Mouse (Mus musculus): ENCODE measurements around the gene Trim67. TPM values are rescaled to one million over a fixed set of nuclear protein-coding genes. Genes with fewer than 3 reads are reported as not detected.

The Trim67 gene
- polyA plus RNA-seq, 1 experiment: 5.2 TPM

- DNase-seq (ENCODE audit: extremely low spot score in 1 of 2, low spot score in 1 of 2): no peak
Measured at GRCm38 (mm10) chr8:124793661-124794485, 981 bp downstream of the Trim67 start.

- peak in 1 of 2 experiments; percentile 82 for DNase-seq (ENCODE audit: extremely low spot score in 1 of 2, low spot score in 1 of 2)
Measured at GRCm38 (mm10) chr8:124794486-124794780, 1.5 kb downstream of the Trim67 start.

GRCm38 (mm10) chr8:124795781-124796488 lies 3.0 kb downstream of the Trim67 start:
- DNase-seq (ENCODE audit: extremely low spot score in 1 of 2, low spot score in 1 of 2): no peak

GRCm38 (mm10) chr8:124800542-124800941 lies 7.7 kb downstream of the Trim67 start:
- no peak for DNase-seq (ENCODE audit: extremely low spot score in 1 of 2, low spot score in 1 of 2)

GRCm38 (mm10) chr8:124803824-124804702 lies 11.2 kb downstream of the Trim67 start:
- no peak for DNase-seq (ENCODE audit: extremely low spot score in 1 of 2, low spot score in 1 of 2)

DNA sequence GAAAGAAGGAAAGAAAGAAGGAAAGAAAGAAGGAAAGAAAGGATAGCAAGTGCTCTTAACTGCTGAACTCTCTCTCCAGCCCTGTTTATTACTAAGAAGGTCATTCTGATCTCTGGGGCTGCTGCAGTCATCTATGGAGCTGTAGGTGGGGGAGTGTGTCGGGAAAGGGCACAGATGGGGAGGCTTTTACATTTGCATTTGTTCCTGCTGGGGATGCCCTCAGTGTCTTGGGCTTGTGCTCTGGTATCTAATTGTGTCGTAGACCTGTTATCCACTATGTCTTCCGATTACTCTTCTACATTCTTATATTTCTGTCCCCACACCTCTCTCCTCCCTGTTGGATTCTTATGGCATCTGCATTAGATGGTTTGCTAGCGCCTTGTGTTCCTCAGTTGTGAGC lies 13.1 kb downstream of the Trim67 start:
- no peak for DNase-seq (ENCODE audit: extremely low spot score in 1 of 2, low spot score in 1 of 2)

- no peak for DNase-seq (ENCODE audit: extremely low spot score in 1 of 2, low spot score in 1 of 2)
Measured at GRCm38 (mm10) chr8:124809419-124809818, 16.5 kb downstream of the Trim67 start.

DNA sequence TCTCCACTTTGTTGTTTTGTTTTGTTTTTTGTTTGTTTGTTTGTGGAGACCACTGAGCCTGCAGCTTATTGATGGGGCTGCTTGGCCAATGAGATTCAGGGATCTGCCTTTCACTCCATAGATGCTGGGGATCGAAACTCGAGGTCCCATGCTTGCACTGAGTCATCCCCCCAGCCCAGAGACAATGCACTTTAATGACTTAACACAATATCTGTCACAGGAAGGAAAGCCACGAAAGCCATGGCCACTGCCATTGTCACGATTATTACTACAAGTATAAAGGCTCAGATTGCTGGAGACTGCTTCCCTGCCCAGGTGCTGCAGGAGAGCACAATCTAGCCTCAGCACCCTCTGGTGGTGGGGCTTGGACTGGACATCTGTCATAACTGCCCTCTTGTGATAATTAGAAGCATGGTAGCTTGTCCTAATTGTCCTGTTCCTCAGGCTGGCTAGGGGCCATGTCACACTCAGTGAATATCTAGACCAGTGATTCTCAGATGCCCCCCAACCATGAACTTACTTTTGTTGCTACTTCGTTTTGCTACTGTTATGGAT lies 17.2 kb downstream of the Trim67 start:
- DNase-seq (ENCODE audit: extremely low spot score in 1 of 2, low spot score in 1 of 2): no peak

- no peak for DNase-seq (ENCODE audit: extremely low spot score in 1 of 2, low spot score in 1 of 2)
Measured at GRCm38 (mm10) chr8:124810689-124811394, 17.9 kb downstream of the Trim67 start.

DNA sequence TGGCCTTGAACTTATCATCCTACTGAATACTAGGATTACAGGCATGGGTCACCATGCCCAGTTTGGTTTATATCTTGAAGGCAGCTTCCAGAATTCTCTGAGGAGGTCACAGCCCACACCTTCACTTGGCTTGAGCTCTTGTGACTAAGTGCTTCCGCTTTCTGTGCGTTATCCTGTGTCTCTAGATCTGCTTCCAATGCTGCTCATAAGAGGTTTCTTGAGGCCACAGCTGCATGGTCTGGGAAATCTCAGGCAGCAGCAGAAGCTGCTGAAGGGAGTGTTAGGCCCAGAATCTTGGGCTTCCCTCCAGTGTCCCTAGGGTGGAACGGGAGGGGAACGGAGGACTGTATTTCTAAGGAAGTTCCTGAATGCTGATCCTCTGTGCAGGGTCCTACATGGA lies 20.4 kb downstream of the Trim67 start:
- no peak for DNase-seq (ENCODE audit: extremely low spot score in 1 of 2, low spot score in 1 of 2)

- no peak for DNase-seq (ENCODE audit: extremely low spot score in 1 of 2, low spot score in 1 of 2)
Measured at GRCm38 (mm10) chr8:124815870-124816269, 23.0 kb downstream of the Trim67 start.

GRCm38 (mm10) chr8:124816866-124817265 lies 24.0 kb downstream of the Trim67 start:
- no peak for DNase-seq (ENCODE audit: extremely low spot score in 1 of 2, low spot score in 1 of 2)

DNA sequence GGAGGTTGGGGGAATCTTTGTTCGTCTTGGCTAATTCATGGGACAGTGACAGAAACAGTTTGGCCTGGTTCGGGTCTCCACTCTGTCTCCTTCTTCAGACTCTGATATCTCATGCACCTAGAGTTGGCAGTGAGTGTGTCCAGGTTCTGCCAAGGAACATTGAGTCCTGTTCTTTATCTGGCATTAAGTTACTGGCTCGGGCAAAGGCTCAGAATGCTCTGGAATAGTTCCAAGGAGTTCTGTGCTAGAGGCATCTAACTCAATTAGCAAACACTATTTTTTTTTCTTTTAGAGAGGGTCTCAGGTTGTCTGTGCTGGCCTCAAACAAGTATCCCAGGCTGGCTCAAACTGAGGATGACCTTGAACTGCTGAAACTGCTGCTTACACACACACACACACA lies 24.5 kb downstream of the Trim67 start:
- DNase-seq (ENCODE audit: extremely low spot score in 1 of 2, low spot score in 1 of 2): no peak

DNA sequence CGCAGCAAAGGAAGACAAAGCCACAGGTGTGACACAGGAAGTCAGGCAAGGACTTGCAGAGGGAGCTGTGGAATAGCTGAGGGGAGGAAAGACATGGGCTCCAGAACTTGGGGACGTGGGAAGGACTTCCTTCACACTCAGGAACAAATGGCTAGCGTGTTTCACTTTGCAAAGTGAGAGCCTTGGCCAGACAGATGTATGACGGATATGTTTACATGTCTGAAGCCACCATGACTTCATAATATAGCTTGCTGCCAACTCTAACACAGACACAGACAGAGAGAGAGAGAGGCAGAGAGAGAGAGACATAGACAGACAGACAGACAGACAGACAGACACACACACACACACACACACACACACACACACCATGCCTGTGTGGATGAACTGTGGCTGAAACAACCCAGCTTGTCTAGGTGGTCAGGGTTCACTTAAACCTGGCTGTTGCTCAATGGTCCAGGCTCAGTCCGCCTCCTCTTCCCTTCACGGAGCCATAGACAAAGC lies 26.8 kb downstream of the Trim67 start:
- DNase-seq (ENCODE audit: extremely low spot score in 1 of 2, low spot score in 1 of 2): no peak

DNA sequence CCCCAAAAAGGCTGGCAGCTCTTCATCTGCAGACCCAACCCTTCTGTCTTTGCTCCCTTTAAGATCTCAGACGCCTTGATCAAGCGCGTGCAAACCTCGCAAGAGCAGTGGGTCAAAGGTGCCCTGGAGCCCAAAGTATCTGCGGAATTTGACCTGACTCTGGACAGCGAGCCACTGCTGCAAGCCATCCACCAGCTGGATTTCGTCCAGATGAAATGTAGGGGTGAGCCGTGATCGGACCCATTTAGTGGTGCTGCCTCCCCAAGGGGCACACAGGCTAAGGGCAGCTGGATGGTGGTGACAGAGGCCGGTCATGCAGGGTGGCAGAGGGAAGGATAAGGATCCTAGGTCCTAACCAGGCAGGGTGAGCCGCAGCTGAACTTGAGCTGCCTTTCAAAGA lies 27.2 kb downstream of the Trim67 start:
- no peak for DNase-seq (ENCODE audit: extremely low spot score in 1 of 2, low spot score in 1 of 2)

DNA sequence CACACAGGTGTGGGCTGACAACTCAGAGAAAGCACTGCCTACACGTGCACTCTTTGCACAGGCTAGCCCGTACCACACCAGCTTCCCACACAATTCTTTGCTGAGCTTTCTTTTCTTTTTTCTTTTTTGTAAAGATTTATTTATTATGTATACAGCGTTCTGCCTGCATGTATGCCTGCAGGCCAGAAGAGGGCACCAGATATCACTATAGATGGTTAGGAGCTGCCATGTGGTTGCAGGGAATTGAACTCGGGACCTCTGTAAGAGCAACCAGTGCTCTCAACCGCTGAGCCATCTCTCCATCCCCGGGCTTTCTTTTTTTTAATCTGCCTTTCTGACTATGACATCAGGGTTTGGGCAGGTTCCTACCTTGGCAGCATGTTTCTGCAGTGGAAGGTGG lies 30.6 kb downstream of the Trim67 start:
- DNase-seq (ENCODE audit: extremely low spot score in 1 of 2, low spot score in 1 of 2): no peak

DNA sequence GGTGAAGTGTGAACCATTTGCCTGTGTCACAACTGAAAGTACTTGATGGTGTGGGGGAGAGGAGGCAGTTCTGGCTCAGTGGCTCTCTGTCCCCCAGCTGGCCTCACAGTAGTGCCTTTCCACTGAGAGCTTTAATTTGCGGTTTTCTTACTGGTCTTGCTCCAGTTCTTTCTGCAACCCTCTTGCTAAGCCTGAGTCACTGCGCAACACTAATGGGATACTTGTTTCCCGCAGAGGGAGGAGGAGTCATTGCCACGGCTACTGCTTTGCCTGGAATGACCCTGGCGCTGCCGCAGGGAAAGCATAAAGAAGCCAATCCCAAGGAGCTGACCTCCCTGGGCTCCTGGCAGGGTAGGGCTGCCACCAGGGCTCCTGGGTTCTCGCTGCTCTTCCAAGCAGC lies 33.8 kb downstream of the Trim67 start:
- peak in 1 of 2 experiments; percentile 22 for DNase-seq (ENCODE audit: extremely low spot score in 1 of 2, low spot score in 1 of 2)

DNA sequence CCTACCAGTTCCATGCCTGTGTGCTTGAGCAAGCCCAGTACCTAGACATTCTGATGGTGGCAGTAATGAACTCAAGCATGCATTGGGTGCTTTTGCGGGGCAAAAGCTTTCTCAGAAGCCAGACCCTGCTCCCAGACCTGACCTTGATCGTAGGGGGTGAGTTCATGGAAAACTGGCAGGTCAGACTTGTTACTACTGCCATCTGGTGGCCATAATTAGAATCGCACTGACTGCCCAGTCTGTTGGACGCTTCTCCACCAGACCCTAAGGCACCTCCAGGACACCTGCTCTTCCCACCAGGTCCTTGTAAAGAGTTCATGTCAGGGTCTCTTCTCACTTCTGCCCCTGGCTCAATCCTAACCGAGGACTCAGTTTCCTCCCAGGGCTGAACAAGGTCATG lies 34.5 kb downstream of the Trim67 start:
- peak in 1 of 2 experiments; percentile 76 for DNase-seq (ENCODE audit: extremely low spot score in 1 of 2, low spot score in 1 of 2)

DNA sequence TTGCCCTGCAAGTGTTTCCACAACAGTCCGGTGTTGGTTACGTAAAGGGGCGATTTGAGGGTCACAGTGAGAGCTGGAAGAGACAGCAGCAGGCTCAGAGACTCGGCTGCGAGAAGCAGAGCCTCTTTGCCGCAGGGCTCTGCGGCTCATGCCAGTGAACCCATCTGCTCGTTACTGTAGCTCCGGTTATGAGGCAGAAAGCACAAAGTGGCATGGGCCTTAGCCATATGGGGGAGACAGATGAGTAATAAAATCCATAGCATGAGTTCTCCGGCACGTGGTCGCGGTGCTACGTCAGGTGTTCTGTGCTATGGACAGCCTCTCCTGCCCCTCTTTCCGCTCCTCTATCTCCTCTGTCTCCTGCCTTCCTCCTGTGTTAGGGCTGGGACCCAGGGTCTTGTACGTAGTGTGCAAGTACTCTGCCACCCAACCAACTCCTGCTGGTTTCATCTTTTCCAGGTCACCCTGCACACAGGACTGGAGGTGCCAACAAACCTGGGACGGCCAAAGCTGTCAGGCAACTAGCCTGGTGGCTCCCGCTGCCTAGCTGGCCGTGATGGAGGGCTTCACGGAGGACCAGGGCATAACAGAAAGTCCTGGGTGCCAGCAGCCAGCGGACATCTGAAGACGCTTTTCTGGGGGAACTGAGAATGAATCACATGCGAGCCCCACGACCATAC lies 35.8 kb downstream of the Trim67 start:
- DNase-seq (ENCODE audit: extremely low spot score in 1 of 2, low spot score in 1 of 2): peak; percentile 39 to 54

DNA sequence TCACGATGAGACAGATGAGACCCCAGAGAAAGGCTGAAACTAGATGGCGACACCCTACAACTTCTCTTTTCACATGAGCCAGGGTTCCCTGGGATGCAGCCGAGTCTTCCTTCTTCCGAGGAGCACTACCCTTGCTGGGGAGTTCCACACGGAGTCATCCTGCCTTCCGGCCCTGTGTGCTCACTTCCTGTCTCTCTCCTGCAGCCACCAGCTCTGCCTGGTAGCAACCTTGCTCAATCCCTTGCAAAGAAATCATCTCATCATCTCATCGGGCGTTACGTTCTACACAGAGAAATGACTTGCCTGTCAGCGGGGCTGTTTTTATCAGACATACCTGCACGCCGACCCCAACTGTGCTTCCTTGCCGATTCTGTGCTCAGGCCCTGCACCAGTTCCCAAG lies 37.2 kb downstream of the Trim67 start:
- DNase-seq (ENCODE audit: extremely low spot score in 1 of 2, low spot score in 1 of 2): no peak

Measured in frontal cortex, adult 2 months (tissue).